Mouse (Mus musculus) ES-Bruce4 (cell line): ENCODE data around the gene Dcxr.

Experiments
- CTCF ChIP-seq: IDR thresholded peaks from one replicate; pipeline ENCODE4 v1.8.1; 2011; ENCODE audit warnings: low read depth, low read length
- EP300 ChIP-seq: IDR thresholded peaks from 2 replicates; pipeline ENCODE4 v1.6.1; 2011; ENCODE audit warnings: low read depth, low read length; ENCODE audit not compliant: insufficient read depth
- POLR2A ChIP-seq: IDR thresholded peaks from one replicate; pipeline ENCODE4 v1.8.1; 2011; ENCODE audit warnings: low read length; ENCODE audit not compliant: insufficient read depth

DNA sequence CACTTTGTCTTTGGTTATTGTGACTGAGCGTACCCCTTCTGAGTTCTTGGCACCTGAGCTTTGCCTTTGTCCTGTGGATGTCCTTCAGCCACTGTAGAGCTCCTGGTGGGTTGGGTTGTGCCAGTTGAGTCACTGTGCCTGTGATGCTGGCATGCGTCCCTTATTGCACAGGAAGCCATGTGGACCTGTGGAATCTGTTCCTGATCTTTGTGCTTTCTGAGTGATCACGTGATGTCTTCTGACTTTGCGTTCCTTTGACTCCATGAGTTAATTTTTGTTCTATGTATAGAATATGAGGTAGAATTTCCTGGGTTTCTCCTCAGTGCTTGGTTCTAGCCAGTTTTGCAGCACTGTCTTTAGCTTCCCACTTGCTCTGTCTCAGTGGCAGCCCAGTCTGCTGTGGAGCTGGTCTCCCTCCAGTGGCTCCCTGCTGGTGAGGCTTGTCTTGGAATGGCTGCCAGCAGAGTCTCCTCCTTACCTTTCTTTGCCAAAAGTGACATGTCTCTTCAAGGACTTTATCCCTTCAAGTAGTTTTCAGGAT, 34.5 kb downstream of the Dcxr start:
- no peak for TF ChIP-seq CTCF
- TF ChIP-seq EP300, result no peak
- TF ChIP-seq POLR2A, result no peak
